Mouse (Mus musculus) kidney, postnatal 36 days (tissue): Measurements from ENCODE around the gene Arih2.

Experiments used
- DNase-seq, 2 experiments: peaks; one replicate each; pipeline ENCODE4 v3.0.0; 2021 to 2022; ENCODE audit warnings: mixed read lengths in 2 of 2

Arih2 gene

DNA sequence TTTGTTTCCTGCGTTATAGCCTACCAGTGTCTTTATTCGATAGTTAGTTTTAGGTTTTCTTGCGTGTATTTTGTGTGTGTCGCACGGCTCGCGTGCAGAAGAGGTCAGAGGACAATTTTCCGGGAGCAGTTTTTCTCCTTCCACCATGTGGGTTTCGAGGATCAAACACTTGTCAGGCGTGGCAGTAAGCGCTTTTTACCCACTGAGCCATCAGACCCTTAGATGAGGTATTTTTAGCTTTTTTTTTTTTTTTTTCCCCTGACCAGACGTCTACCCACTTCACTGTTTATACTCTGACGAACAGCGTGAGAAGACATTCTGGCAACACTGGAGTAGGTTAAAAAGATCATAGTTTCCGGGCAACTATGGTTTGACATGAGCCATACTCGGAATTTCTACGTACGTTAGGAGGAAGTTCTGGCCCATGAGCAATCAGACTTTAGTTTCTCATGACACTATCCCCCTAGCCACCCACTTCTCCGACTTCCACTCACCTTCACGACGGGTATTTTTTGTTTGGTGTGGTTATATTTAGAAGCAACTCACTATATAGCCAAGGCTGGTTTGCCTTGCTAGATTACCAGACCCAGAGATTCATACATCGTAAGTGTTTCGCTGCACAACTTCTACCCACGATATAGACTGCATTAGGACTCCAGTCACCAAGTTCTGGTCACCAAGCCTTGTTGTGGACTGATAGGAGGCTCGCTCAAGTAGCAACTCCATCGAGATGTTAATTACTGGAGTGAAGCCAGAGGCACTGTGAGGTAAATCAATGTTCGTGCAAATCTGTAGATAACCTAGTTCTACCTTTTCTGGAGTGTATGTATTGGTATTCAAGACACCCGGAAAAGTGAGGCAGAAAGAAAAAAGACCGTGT is 615 bp upstream of the Arih2 start:
- no peak for DNase-seq

DNA sequence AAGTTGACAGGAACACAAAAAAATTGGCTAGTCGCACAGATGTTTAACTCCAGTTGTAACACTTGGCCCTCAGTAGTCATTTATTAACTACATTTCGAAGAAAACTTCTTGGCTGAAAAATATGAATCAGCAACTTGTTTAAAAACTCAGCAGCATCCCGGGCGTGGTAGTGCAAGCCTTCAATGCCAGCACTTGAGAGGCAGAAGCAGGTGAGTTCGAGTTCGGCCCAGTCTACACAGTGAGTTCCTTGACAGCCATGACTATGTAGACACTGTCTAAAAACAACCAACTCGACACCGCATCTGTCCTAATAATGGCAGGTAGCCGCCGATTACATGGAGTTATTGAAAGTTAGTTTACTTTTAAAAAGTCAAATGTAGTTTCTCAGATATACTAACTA is 1.0 kb downstream of the Arih2 start:
- peak; percentile 73 for DNase-seq

- DNase-seq, result no peak
Measured at GRCm38 (mm10) chr9:108639825-108640224, 9.4 kb downstream of the Arih2 start.

DNA sequence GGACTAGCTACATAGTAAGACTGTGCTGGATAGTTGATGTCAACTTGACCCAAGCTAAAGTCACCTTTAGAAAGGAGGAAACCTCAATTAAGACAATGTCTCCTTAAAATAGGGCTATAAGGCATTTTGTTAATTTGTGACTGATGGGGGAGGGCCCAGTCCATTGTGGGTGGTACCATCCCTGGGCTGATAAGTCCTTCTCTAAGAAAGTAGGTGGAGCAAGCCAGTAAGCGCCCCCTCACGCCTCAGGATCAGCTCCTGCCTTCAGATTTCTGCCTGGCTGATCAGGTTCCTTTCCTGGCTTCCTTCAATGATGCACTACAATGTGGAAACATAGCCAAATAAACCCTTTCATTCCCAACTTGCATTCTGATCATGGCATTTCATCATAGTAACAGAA is 13.8 kb downstream of the Arih2 start:
- peak in 1 of 2 experiments; percentile 8 for DNase-seq

DNA sequence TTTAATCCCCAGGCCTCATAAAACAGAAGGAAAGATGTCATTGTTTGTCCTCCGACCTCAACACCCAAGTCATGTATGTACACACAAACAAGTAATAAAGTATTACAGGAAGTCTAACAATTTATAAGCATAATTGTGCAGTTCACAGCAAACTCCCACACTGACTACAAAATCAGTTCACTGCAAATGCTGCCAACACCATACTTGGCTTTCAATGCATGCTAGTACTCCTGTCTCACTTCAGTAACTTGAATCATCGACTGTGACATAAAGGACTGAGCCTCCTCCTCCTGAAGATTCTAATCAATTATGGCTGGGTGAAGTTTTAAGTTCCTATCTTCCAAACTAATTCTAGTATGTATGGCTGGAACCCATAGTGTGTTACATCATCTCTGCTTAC is 15.3 kb downstream of the Arih2 start:
- no peak for DNase-seq

- no peak for DNase-seq
Measured at GRCm38 (mm10) chr9:108632375-108632774, 16.8 kb downstream of the Arih2 start.

DNA sequence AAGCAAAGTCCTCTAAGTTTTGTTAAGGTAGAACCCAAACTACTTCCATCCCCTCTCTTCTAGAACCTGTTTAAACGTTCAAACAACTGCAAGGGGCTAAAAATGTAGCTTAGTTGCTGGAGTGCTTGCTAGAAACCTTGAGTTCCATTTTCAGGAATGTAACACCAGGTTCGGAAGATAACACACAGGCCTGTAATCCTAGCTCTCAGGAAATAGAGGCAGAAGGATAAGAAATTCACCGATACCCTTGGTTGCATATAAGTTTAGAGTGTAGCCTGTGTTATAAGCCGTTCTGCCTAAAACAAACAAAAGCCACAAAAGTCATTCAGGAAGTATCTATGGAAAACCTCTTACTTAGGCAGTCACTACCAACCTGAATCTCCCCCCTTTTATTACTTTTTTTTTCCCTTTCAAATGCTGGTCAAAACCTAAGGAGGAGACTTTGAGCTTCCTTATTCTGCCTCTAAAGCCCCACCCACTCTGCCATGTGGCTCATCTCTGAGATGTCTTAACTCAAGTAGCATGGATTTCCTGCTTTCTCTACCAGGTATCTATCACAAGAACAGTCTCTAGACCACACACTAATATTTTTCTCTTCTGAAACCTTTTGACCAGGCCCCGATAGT is 17.4 kb downstream of the Arih2 start:
- no peak for DNase-seq

- DNase-seq, result no peak
Measured at GRCm38 (mm10) chr9:108630683-108631082, 18.5 kb downstream of the Arih2 start.

GRCm38 (mm10) chr9:108628141-108628540 is 21.0 kb downstream of the Arih2 start:
- DNase-seq, result no peak

DNA sequence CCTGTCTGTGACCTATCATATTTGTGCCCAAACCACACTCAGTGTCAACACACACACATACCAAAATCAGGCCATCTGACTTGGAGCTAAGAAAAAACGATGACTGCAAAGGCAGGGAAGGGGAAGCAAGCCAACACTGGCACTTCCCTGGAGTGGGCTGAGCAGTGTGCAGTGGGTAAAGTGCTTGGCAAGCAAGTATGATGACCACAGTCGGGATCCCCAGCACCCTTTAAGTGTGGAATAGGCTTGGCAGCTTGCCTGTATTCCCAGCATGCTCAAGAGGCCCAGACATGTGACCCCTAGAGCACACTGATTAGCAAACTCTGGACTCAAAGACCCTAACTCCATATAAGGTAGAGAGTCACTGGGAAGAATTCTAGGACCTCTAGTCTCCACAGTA is 22.7 kb downstream of the Arih2 start:
- DNase-seq, result peak; percentile 50 to 66

DNA sequence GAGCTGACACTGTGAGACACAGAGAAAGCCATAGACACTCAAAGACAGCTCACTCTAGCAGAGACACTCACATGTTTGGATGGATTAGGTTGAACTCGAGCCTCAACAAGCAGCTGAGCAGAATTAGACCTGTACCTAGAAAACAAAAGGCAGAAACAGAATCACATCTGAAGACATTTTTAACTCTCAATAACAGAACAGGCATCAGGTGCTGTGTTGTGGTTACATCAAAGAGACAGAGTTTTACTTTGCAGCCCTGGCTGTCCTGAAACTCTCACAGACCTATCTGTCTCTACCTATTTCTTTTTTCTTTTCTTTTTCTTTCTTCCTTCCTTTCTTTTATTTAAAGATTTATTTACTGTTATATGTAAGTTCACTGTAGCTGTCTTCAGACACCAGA is 31.9 kb downstream of the Arih2 start:
- no peak for DNase-seq

- DNase-seq, result no peak
Measured at GRCm38 (mm10) chr9:108611488-108611887, 37.7 kb downstream of the Arih2 start.

- DNase-seq, result no peak
Measured at GRCm38 (mm10) chr9:108608889-108609288, 40.3 kb downstream of the Arih2 start.

DNA sequence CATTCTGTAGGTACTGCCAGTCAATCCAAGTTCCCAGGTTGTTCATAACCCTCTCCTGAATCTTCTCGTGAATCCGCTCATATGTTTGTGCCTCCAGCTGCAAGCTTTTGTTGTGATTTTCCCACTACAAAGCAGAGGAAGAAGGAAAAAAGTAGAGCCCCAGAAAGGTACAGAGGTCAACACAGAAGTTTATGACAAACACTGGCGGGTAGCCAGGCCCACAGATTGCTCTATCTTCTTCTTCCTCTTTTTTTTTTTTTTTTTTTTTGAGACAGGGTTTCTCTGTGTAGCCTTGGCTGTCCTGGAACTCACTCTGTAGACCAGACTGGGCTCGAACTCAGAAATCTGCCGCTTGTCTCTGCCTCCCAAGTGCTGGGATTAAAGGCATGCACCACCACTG is 41.3 kb downstream of the Arih2 start:
- peak in 1 of 2 experiments; percentile 35 for DNase-seq

DNA sequence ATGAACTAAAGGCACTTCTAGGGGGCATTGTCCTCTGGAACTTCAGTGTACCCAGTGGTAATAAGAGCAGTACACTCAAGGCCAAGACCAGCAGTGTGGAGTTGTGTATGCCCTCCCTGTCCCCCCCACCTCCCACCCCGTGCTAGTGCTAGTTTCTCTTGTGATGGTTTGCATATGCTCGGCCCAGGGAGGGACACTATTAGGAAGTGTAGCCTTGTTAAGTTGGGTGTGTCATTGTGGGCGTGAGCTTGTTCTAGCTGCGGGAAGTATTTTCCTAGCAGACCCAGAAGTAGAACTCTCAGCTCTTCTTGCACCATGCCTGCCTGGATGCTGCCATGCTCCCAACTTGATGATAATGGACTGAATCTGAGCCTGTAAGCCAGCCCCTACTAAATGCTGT is 47.2 kb downstream of the Arih2 start:
- DNase-seq, result no peak

DNA sequence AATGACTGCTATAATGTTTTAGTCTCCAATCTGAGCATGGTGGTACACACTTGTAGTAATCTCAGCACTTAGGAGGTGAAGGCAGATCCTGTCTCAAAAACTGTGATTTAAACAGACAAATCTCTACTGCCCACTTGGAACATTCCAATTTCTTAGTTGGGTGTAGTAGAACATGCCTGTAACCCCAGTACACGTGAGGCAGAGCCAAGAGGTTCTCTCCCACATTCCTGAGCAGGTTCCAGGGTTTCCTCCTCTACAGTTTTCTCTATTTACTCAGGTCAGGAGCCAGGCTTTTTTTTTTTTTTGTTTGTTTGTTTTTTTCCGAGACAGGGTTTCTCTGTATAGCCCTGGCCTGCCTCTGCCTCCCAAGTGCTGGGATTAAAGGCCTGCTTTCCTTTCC is 49.2 kb downstream of the Arih2 start:
- DNase-seq, result no peak

- no peak for DNase-seq
Measured at GRCm38 (mm10) chr9:108599021-108599566, 50.1 kb downstream of the Arih2 start.

DNA sequence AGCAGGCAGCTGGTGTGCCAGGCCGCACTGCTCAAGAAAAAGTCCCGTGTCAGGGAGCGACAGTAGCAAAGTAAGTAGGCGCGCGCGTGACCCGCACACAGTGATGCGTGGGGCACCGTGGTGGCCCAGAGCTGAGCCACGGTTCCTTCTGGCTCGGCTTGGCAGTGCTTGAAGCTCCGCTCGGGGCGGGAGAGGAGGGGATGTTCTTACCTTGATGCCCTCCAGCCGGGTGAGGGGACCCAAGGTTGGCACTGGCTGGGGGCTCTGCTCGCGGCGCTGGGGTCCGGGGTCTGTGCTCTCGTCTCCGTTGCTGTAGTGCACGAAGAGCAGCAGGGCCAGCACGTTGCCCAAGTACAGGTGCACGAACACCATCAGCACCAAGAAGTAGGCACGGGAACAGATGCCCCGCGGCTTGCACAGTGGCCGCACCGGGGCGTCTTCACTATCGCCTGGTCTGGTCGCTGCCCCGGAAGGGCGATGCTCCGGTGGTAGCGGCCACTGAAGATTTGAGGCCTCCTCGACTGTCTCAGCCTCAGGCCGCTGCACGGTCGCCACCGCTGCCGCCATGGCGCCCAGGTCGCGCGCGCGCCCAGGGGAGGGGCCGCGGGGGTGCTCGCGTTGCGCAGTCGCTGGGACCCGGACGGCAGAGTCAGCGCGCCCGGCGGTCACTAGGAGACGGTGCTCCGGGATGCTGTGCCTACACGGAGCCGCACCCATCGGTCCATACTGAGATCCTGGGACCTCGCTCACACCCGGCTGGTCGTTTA is 52.0 kb downstream of the Arih2 start, which contains the start of gene P4htm:
Gene P4htm, minus strand, starts transcription at position 670 of the 767 bp plus-strand sequence.
- DNase-seq, result peak; percentile 54 to 77

DNA sequence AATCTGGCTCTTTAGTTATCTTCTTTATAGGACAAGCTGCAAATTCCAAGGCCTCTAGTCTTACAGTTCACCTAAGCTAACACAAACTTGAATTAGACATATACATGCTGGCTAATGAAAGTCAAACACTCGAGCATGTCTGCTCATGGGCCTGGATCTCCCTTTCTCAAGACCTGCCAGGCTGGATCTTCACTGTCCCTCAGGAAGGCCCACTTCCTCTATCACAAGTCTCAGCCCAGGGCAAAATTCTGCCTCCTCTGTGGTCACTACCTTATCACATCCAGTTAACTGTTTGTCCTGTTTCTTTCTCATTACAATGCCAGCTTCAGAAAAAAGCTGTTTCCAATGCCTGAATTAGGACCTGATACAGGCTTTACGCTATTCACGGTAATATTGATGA is 54.8 kb downstream of the Arih2 start:
- no peak for DNase-seq

DNA sequence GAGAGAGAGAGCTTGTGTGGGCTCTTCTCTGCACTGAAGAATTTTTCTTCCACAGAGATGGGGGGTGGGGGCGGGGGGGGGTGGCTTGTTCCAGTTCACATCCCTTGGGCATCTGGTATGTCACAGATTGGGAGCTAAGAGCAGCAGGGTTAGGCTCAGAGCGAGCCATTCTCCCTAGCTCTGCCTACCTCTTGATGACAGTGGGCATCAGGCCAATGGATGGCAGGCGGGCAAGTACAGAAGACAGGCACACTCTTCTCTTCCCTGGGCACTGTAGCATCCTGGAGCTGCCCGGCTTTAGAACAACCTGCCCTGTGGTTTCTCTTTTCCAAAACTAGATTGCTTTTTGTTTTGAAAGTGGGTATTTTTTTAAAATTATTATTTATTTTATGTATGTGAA is 57.7 kb downstream of the Arih2 start:
- DNase-seq, result no peak

DNA sequence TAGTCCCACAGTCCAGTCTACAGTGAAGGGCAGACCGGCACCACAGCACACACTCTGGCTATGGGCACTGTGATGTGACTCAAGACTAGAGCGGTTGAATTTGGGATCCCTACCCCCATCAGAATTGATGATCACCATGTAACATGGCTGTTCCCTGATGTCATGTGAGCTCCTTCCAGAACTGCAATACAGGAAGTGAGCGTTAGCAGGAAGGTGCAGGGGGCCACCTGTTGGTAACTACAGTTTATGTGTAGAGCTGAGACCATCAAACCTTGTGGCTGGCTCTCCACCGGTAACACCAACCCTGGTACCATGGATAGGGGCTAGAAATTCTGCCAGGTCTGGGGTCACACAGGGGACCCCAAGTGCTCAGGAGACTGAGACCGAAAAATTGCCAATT is 60.0 kb downstream of the Arih2 start:
- DNase-seq, result peak in 1 of 2 experiments; percentile 28

GRCm38 (mm10) chr9:108587571-108588180 is 61.5 kb downstream of the Arih2 start:
- DNase-seq, result peak; percentile 50 to 58

GRCm38 (mm10) chr9:108579344-108579690 is 69.9 kb downstream of the Arih2 start:
- DNase-seq, result no peak
